Mouse (Mus musculus): ENCODE data around the gene Pklr.

DNA sequence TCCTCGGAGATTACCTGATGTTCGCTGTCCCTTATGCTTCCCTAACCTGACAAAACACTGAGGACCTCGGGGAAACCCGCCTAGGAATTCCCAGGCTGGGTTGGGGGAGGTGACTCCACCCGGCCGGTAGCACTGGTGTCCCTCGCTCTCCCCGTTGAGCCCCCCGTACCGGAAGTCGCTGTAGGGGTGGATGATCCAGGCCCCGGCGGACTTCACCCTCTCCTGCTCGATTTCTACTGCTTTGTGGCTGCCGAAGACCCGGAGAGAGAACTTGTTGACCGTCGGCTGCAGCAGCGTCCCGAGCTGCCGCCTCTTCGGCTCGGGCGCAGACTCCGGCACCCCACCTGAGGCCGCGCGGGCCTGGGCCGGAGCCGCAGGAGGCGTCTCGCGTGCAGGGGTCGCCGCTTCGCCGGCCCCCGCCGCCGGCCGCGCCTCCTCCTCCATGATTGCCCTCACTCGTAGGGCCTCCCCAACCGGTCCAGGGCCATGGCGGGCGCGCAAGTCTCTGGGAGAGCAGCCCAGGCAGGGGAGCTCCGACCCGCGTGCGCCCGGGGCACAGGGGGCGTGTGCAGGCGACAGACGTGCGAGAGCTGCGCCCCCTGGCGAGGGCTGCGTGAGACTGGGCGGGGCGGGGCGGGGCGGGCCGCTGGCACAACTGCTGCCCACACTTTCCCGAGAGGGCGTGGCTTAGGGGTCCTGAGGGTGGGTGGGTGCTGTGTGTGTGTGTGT lies 23.8 kb downstream of the Pklr start, which contains the start of gene Hcn3:
- TF ChIP-seq CTCF (IDR thresholded peaks at IDR 0.05; ENCODE audit: insufficient read depth, low read length) (no peak), POLR2A (IDR thresholded peaks at IDR 0.05; ENCODE audit: borderline replicate concordance, extremely low read depth, low read depth, low read length) (no peak)
